Comparison of ENCODE assay signal across 8 mouse cellular contexts in the genomic region with DNA sequence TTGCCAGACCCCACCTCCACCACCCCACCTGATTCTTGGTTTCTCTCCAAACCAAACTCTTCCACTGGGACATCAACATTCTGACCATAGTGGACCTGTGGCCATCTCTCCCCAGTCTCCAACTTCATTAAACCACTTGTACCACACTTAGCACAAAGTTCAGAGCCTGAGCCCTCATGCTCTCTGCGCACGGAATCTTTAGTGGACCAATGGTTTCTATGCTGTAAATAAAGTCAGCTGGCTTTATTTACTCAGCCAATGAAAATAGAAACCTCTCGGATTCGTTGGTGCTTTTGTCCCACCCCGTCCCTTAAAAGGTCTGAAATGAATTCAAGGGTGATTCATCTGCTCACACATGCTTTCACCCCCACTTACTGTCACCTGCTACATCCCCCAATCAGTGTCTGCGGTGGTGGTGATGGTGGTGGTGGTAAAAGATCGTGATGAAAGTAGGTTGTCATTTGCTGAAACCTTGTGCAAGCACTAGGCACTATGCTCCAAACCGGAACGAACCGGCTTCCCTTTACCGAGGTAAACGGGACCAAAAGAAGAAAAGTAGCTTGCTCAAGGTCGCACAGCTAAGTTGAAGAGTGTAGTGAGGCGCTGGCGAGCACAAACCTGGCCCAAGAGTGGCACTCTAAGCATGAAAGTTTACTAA. TPM values are rescaled to one million over a fixed set of nuclear protein-coding genes. Genes with fewer than 3 reads are reported as not detected.
DNase-seq lines count a peak whose midpoint lies in the region; ATAC-seq lines count a peak whose summit lies in the region.

No protein-coding gene starts in this region.

- peak overlapping the region; percentile 93 for H3K4me2 ChIP-seq in kidney, embryonic 15.5 days
- H3K4me2 ChIP-seq in stomach, embryonic 16.5 days (ENCODE audit: low read depth, low read length): peak overlapping the region; percentile 99

- peak overlapping the region; percentile 91 for H3K27ac ChIP-seq in forebrain, embryonic 10.5 days
- 0 out of 2 replicates have a peak overlapping the region, but pooled peaks have one; percentile 75 for H3K27ac ChIP-seq in kidney, embryonic 15.5 days
- no peak overlapping the region; the same call in 1 of the 2 replicates for H3K27ac ChIP-seq in stomach, embryonic 16.5 days (ENCODE audit: low read length)

- peak; percentile 68 for DNase-seq in right cerebral cortex, adult 18-20 months
- DNase-seq in right cerebral cortex, postnatal 14 days: no peak
- no peak for DNase-seq in forebrain, embryonic 10.5 days (ENCODE audit: extremely low spot score, low spot score)
- DNase-seq in lung, postnatal 10 days: peak; percentile 39

- ATAC-seq in activated CD4-positive, CD25-positive, alpha-beta regulatory T cell, adult 4 months: peak; percentile 26
- ATAC-seq in kidney, embryonic 15.5 days (replicated peaks; ENCODE audit: low FRiP score): no peak; the same call in 1 of the 2 replicates
- no peak for ATAC-seq in stomach, embryonic 16.5 days (ENCODE audit: insufficient read depth, low FRiP score)
- ATAC-seq in erythroid progenitor cell, adult 5-6 weeks (replicated peaks; ENCODE audit: low FRiP score, poor library complexity, severe bottlenecking): no peak

- peaks cover 8% of the 10 kb centered on the region; the same call in 1 of the 2 replicates for H3K36me3 ChIP-seq in forebrain, embryonic 10.5 days (replicated peaks)
- no peaks in the 10 kb centered on the region for H3K36me3 ChIP-seq in kidney, embryonic 15.5 days
- H3K36me3 ChIP-seq in stomach, embryonic 16.5 days (ENCODE audit: control insufficient read depth, insufficient read depth, low read length): no peaks in the 10 kb centered on the region

- WGBS in forebrain, embryonic 10.5 days: 32% methylated on average over 15 of the region's 15 CpGs
- WGBS in kidney, embryonic 15.5 days: 22% methylated on average over 15 of the region's 15 CpGs
- 18% methylated on average over 15 of the region's 15 CpGs for WGBS in stomach, embryonic 16.5 days

- H3K4me1 ChIP-seq in forebrain, embryonic 10.5 days: peaks cover 26% of the 10 kb centered on the region
- peaks cover 21% of the 10 kb centered on the region for H3K4me1 ChIP-seq in kidney, embryonic 15.5 days
- H3K4me1 ChIP-seq in stomach, embryonic 16.5 days (ENCODE audit: control insufficient read depth, insufficient read depth, low read length): peaks cover 18% of the 10 kb centered on the region

- H3K9ac ChIP-seq in kidney, embryonic 15.5 days: peak overlapping the region; percentile 85
- peak overlapping the region; percentile 92 for H3K9ac ChIP-seq in stomach, embryonic 16.5 days (ENCODE audit: low read length)

- H3K4me3 ChIP-seq in forebrain, embryonic 10.5 days: peak overlapping the region; percentile 94
- H3K4me3 ChIP-seq in kidney, embryonic 15.5 days (replicated peaks): peak overlapping the region; percentile 87
- H3K4me3 ChIP-seq in stomach, embryonic 16.5 days (replicated peaks; ENCODE audit: low read length): peak overlapping the region; percentile 83

- H3K27me3 ChIP-seq in forebrain, embryonic 10.5 days (ENCODE audit: poor library complexity, severe bottlenecking): peaks cover 10% of the 10 kb centered on the region; the same call in 1 of the 2 replicates
- peaks cover 15% of the 10 kb centered on the region for H3K27me3 ChIP-seq in kidney, embryonic 15.5 days
- no peaks in the 10 kb centered on the region for H3K27me3 ChIP-seq in stomach, embryonic 16.5 days (ENCODE audit: control insufficient read depth, insufficient read depth, low read length)

- no peaks in the 10 kb centered on the region for H3K9me3 ChIP-seq in forebrain, embryonic 10.5 days
- no peaks in the 10 kb centered on the region for H3K9me3 ChIP-seq in kidney, embryonic 15.5 days (replicated peaks)
- H3K9me3 ChIP-seq in stomach, embryonic 16.5 days (replicated peaks; ENCODE audit: control insufficient read depth, low read length): no peaks in the 10 kb centered on the region

RNA-seq across cellular contexts. Expression of a gene that starts 1.3 kb away (rescaled TPM):
- not detected for polyA plus RNA-seq in activated CD4-positive, CD25-positive, alpha-beta regulatory T cell, adult 4 months (2017; shearing (Covaris generic))
- polyA plus RNA-seq in forebrain, embryonic 10.5 days (2016; fragmentation: Nextera tagmentation; extraction: Ambion mirVana): 0.75 and 0.95 TPM in 2 replicates
- 0.36 and 0.88 TPM in 2 replicates for polyA plus RNA-seq in kidney, embryonic 15.5 days (2015; fragmentation: Nextera tagmentation; extraction: Ambion mirVana)
- 0.21 and 0.34 TPM in 2 replicates for polyA plus RNA-seq in stomach, embryonic 16.5 days (2015; fragmentation: Nextera tagmentation; extraction: Ambion mirVana)
- not detected in 2 replicates for total RNA-seq in erythroid progenitor cell, adult 5-6 weeks (2015; ENCODE audit: low replicate concordance)
- not detected in 2 replicates for total RNA-seq in erythroid progenitor cell, adult 5-6 weeks (2017; ENCODE audit: low replicate concordance)

Comparison
In these comparisons a context has a peak if more than half of its experiments do, and no peak if none do; other contexts are left out.
1. DNase-seq: peak in right cerebral cortex, adult 18-20 months (single experiment) and lung, postnatal 10 days (single experiment); none in right cerebral cortex, postnatal 14 days (single experiment) and forebrain, embryonic 10.5 days (single experiment).
2. Peak in every context shown above with its lines, with median percentiles within 50 percentile points of each other: H3K4me3 ChIP-seq.